Mouse (Mus musculus) embryo, embryonic 10.5 days (tissue): Measurements from ENCODE around the gene Pde1c.
A peak's percentile ranks its signal among the peaks of the same experiment; 100 is the strongest.

Experiments
- DNase-seq: peaks from one replicate; pipeline ENCODE4 v3.0.0-alpha.2; 2015; ENCODE audit warnings: low spot score

The Pde1c gene

GRCm38 (mm10) chr6:56568470-56569372, at the start of gene Pde1c:
Gene Pde1c (minus strand): TSS chr6:56569103.
- DNase-seq, result peak; percentile 77

- peak; percentile 84 for DNase-seq
Measured at GRCm38 (mm10) chr6:56616982-56617613, 48.2 kb upstream of the Pde1c start.

GRCm38 (mm10) chr6:56616228-56616981, 47.5 kb upstream of the Pde1c start:
- no peak for DNase-seq

GRCm38 (mm10) chr6:56609529-56609928, 40.6 kb upstream of the Pde1c start:
- peak; percentile 1 for DNase-seq

GRCm38 (mm10) chr6:56608277-56608676, 39.4 kb upstream of the Pde1c start:
- DNase-seq, result peak; percentile 89

- DNase-seq, result no peak
Measured at GRCm38 (mm10) chr6:56579568-56579967, 10.7 kb upstream of the Pde1c start.

GRCm38 (mm10) chr6:56560891-56561290, 8.0 kb downstream of the Pde1c start:
- DNase-seq, result no peak

- no peak for DNase-seq
Measured at GRCm38 (mm10) chr6:56560474-56560888, 8.4 kb downstream of the Pde1c start.

- no peak for DNase-seq
Measured at GRCm38 (mm10) chr6:56558711-56559110, 10.2 kb downstream of the Pde1c start.

- DNase-seq, result no peak
Measured at GRCm38 (mm10) chr6:56555848-56556247, 13.1 kb downstream of the Pde1c start.

GRCm38 (mm10) chr6:56555382-56555781, 13.5 kb downstream of the Pde1c start:
- DNase-seq, result no peak

- no peak for DNase-seq
Measured at GRCm38 (mm10) chr6:56551022-56551421, 17.9 kb downstream of the Pde1c start.

GRCm38 (mm10) chr6:56540247-56540646, 28.7 kb downstream of the Pde1c start:
- DNase-seq, result no peak

GRCm38 (mm10) chr6:56534653-56535052, 34.2 kb downstream of the Pde1c start:
- no peak for DNase-seq

- no peak for DNase-seq
Measured at GRCm38 (mm10) chr6:56532257-56532656, 36.6 kb downstream of the Pde1c start.

- no peak for DNase-seq
Measured at GRCm38 (mm10) chr6:56523938-56524866, 44.7 kb downstream of the Pde1c start.

GRCm38 (mm10) chr6:56489161-56489560, 79.7 kb downstream of the Pde1c start:
- no peak for DNase-seq

- no peak for DNase-seq
Measured at GRCm38 (mm10) chr6:56485078-56485477, 83.8 kb downstream of the Pde1c start.

- DNase-seq, result peak; percentile 87
Measured at GRCm38 (mm10) chr6:56480914-56481482, 87.9 kb downstream of the Pde1c start.

GRCm38 (mm10) chr6:56476581-56476980, 92.3 kb downstream of the Pde1c start:
- peak; percentile 41 for DNase-seq

- peak; percentile 29 for DNase-seq
Measured at GRCm38 (mm10) chr6:56458098-56458497, 110.8 kb downstream of the Pde1c start.
